Mouse (Mus musculus) spleen, adult 2 months (tissue): Measurements from ENCODE around the gene Fbxo3.

ENCODE experiments used
- CTCF ChIP-seq: fragments of 200-500 bp; IDR thresholded peaks from 2 replicates; pipeline ENCODE4 v1.5.1; 2011; ENCODE audit warnings: mild to moderate bottlenecking, inconsistent platforms; ENCODE audit not compliant: insufficient read depth, insufficient read length, insufficient replicate concordance; ENCODE audit errors: extremely low read depth
- POLR2A ChIP-seq: fragments of 200-500 bp; IDR thresholded peaks from 2 replicates; pipeline ENCODE4 v1.6.1; 2011; ENCODE audit warnings: low read depth, low read length, inconsistent platforms

DNA sequence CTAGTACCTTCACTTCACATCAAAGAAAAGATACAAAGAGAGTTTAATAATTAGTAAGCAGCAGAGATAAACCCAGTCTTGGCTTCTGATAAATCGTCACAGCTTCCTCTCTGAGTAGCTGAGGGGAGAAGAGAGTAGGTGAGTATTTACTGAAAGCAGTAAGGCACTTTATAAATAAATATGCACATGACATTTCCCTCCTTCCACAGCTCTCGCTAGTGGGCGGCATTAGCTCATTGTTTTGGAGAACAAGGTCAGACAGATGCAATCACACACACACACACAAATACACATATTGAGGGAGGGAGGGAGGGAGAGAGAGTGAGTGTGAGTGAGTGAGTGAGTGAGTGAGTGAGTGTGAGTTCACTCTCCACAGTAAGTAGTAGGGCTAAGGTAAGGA lies 8.8 kb downstream of the Fbxo3 start:
- no peak for TF ChIP-seq POLR2A
- no peak for TF ChIP-seq CTCF
